Mouse (Mus musculus): ENCODE measurements at regions not wholly inside any gene's neighbourhood (a gene's known extent, or its start where the extent isn't known, plus 50 kb on each side); places are given as distances from the start of the nearest gene placed in this dataset.

GRCm38 (mm10) chr15:67996532-67996931, 1495.8 kb upstream of the Lrrc6 start:
- TF ChIP-seq CTCF (IDR thresholded peaks at IDR 0.05; ENCODE audit: low read depth) (no peak), EP300 (IDR thresholded peaks at IDR 0.05; ENCODE audit: low read depth) (no peak)
